Mouse (Mus musculus) embryonic facial prominence, embryonic 12.5 days (tissue): ENCODE measurements around the gene Angptl2. TPM values are rescaled to one million over a fixed set of nuclear protein-coding genes. Genes with fewer than 3 reads are reported as not detected.

Source experiments
- ATAC-seq: fragments of 200-750 bp; cut with Nextera tagmentation; 2 replicates; pipeline ENCODE4 v1.8.0; 2017; ENCODE audit not compliant: insufficient number of reproducible peaks, insufficient read depth, low FRiP score, low TSS enrichment
- H3K27ac ChIP-seq: fragments of 300-500 bp; sonication (generic); 2 replicates; pipeline ENCODE4 v1.5.1; 2016; ENCODE audit warnings: mild to moderate bottlenecking
- H3K27me3 ChIP-seq: fragments of 300-500 bp; sonication (generic); 2 replicates; pipeline ENCODE4 v1.6.1; 2016; ENCODE audit warnings: mild to moderate bottlenecking, moderate library complexity
- H3K36me3 ChIP-seq: fragments of 300-500 bp; sonication (generic); 2 replicates; pipeline ENCODE4 v1.6.1; 2016; ENCODE audit warnings: mild to moderate bottlenecking
- H3K4me1 ChIP-seq: fragments of 300-500 bp; sonication (generic); 2 replicates; pipeline ENCODE4 v1.6.1; 2016
- H3K4me2 ChIP-seq: fragments of 300-500 bp; sonication (generic); replicated peaks from 2 replicates; pipeline ENCODE4 v1.6.1; 2016; ENCODE audit warnings: mild to moderate bottlenecking, moderate library complexity
- H3K4me3 ChIP-seq: fragments of 300-500 bp; sonication (generic); 2 replicates; pipeline ENCODE4 v1.5.1; 2016; ENCODE audit warnings: mild to moderate bottlenecking
- H3K9ac ChIP-seq: fragments of 300-500 bp; sonication (generic); 2 replicates; pipeline ENCODE4 v1.6.1; 2016; ENCODE audit warnings: mild to moderate bottlenecking, moderate library complexity
- H3K9me3 ChIP-seq: fragments of 300-500 bp; sonication (generic); 2 replicates; pipeline ENCODE4 v1.6.1; 2016; ENCODE audit warnings: mild to moderate bottlenecking, moderate library complexity
- WGBS: fragments of 180-500 bp; shearing (Covaris S2); methylation state at CpG from one replicate; pipeline ENCODE4 v1.1.7; 2016; 5-methylcytosine and 5-hydroxymethylcytosine counted together
- polyA plus RNA-seq: library from polyadenylated mRNA; unstranded; fragments of >200 nt; fragmentation: Nextera tagmentation; extraction: Ambion mirVana; gene quantifications from 2 replicates; pipeline ENCODE4 v1.2.1, GENCODE M21; 2016

Angptl2 gene
- polyA plus RNA-seq, 1 experiment from 2014 or later: 43.9 TPM

GRCm38 (mm10) chr2:33279758-33280157 is 63.9 kb downstream of the Angptl2 start:
- Histone ChIP-seq H3K4me2 (no peak overlapping the region), H3K36me3 (no peaks in the 10 kb centered on the region), H3K4me1 (peaks cover 1% of the 10 kb centered on the region; the same call in 1 of the 2 replicates), H3K4me3 (no peak overlapping the region), H3K9me3 (no peaks in the 10 kb centered on the region), H3K27me3 (no peaks in the 10 kb centered on the region), H3K27ac (no peak overlapping the region), H3K9ac (no peak overlapping the region)
- WGBS: 82% methylated on average over 10 of the region's 10 CpGs
- ATAC-seq: no peak

- no peak overlapping the region for H3K4me3 ChIP-seq
- H3K9me3 ChIP-seq: no peaks in the 10 kb centered on the region
- WGBS: 75% methylated on average over 2 of the region's 2 CpGs
- no peaks in the 10 kb centered on the region for H3K4me1 ChIP-seq
- H3K9ac ChIP-seq: no peak overlapping the region
- ATAC-seq: no peak
- no peak overlapping the region for H3K27ac ChIP-seq
- no peak overlapping the region for H3K4me2 ChIP-seq
- H3K27me3 ChIP-seq: no peaks in the 10 kb centered on the region
- H3K36me3 ChIP-seq: no peaks in the 10 kb centered on the region
These were observed 64.7 kb downstream of the Angptl2 start for GRCm38 (mm10) chr2:33280525-33280924.

- Histone ChIP-seq H3K27ac (no peak overlapping the region), H3K27me3 (no peaks in the 10 kb centered on the region), H3K9me3 (no peaks in the 10 kb centered on the region), H3K9ac (no peak overlapping the region), H3K4me2 (no peak overlapping the region), H3K36me3 (no peaks in the 10 kb centered on the region), H3K4me1 (no peaks in the 10 kb centered on the region), H3K4me3 (no peak overlapping the region)
- 88% methylated on average over 5 of the region's 5 CpGs for WGBS
- ATAC-seq: no peak
These were observed 65.9 kb downstream of the Angptl2 start for GRCm38 (mm10) chr2:33281807-33282206.

GRCm38 (mm10) chr2:33282877-33283276 is 67.0 kb downstream of the Angptl2 start:
- Histone ChIP-seq H3K4me3 (no peak overlapping the region), H3K36me3 (no peaks in the 10 kb centered on the region), H3K4me1 (no peaks in the 10 kb centered on the region), H3K9ac (no peak overlapping the region), H3K4me2 (no peak overlapping the region), H3K27me3 (no peaks in the 10 kb centered on the region), H3K27ac (no peak overlapping the region), H3K9me3 (no peaks in the 10 kb centered on the region)
- 65% methylated on average over 4 of the region's 4 CpGs for WGBS
- ATAC-seq: no peak

- H3K27ac ChIP-seq: no peak overlapping the region
- H3K4me1 ChIP-seq: no peaks in the 10 kb centered on the region
- H3K9ac ChIP-seq: no peak overlapping the region
- H3K9me3 ChIP-seq: no peaks in the 10 kb centered on the region
- no peak overlapping the region for H3K4me2 ChIP-seq
- WGBS: 56% methylated on average over 2 of the region's 2 CpGs
- no peaks in the 10 kb centered on the region for H3K27me3 ChIP-seq
- no peaks in the 10 kb centered on the region for H3K36me3 ChIP-seq
- ATAC-seq: no peak
- H3K4me3 ChIP-seq: no peak overlapping the region
These were observed 67.8 kb downstream of the Angptl2 start for GRCm38 (mm10) chr2:33283674-33284073.

- H3K27me3 ChIP-seq: no peaks in the 10 kb centered on the region
- H3K4me1 ChIP-seq: no peaks in the 10 kb centered on the region
- 86% methylated on average over 5 of the region's 5 CpGs for WGBS
- H3K27ac ChIP-seq: no peak overlapping the region
- H3K4me2 ChIP-seq: no peak overlapping the region
- no peak overlapping the region for H3K4me3 ChIP-seq
- H3K9me3 ChIP-seq: no peaks in the 10 kb centered on the region
- no peaks in the 10 kb centered on the region for H3K36me3 ChIP-seq
- no peak overlapping the region for H3K9ac ChIP-seq
- no peak for ATAC-seq
These were observed 73.0 kb downstream of the Angptl2 start for GRCm38 (mm10) chr2:33288837-33289236.

- no peaks in the 10 kb centered on the region for H3K9me3 ChIP-seq
- no peaks in the 10 kb centered on the region for H3K36me3 ChIP-seq
- H3K4me1 ChIP-seq: no peaks in the 10 kb centered on the region
- no peaks in the 10 kb centered on the region for H3K27me3 ChIP-seq
- H3K4me2 ChIP-seq: no peak overlapping the region
- ATAC-seq: no peak
- no peak overlapping the region for H3K9ac ChIP-seq
- WGBS: 91% methylated on average over 8 of the region's 8 CpGs
- H3K4me3 ChIP-seq: no peak overlapping the region
- no peak overlapping the region for H3K27ac ChIP-seq
These were observed 74.6 kb downstream of the Angptl2 start for GRCm38 (mm10) chr2:33290491-33290890.

- ATAC-seq: no peak
- no peak overlapping the region for H3K9ac ChIP-seq
- H3K4me1 ChIP-seq: no peaks in the 10 kb centered on the region
- no peaks in the 10 kb centered on the region for H3K36me3 ChIP-seq
- H3K27me3 ChIP-seq: no peaks in the 10 kb centered on the region
- no peak overlapping the region for H3K4me2 ChIP-seq
- H3K27ac ChIP-seq: no peak overlapping the region
- WGBS: 82% methylated on average over 2 of the region's 2 CpGs
- H3K9me3 ChIP-seq: no peaks in the 10 kb centered on the region
- H3K4me3 ChIP-seq: no peak overlapping the region
These were observed 76.2 kb downstream of the Angptl2 start for GRCm38 (mm10) chr2:33292057-33292456.

- no peak for ATAC-seq
These were observed 79.2 kb downstream of the Angptl2 start for GRCm38 (mm10) chr2:33295115-33295514.

More at GRCm38 (mm10) chr2:33295115-33295514, 79.2 kb downstream of the Angptl2 start:
- Histone ChIP-seq H3K36me3 (no peaks in the 10 kb centered on the region), H3K9me3 (no peaks in the 10 kb centered on the region), H3K27me3 (no peaks in the 10 kb centered on the region), H3K27ac (no peak overlapping the region), H3K4me2 (no peak overlapping the region), H3K9ac (no peak overlapping the region), H3K4me1 (peaks cover 3% of the 10 kb centered on the region), H3K4me3 (no peak overlapping the region)
- WGBS: 84% methylated on average over 5 of the region's 5 CpGs

Other genes with a start within 250 kb of the Angptl2 start
- gene Slc2a8, start 234.0 kb upstream of the Angptl2 start, polyA plus RNA-seq: 24.3 and 25.5 TPM in 2 replicates
- 12.3 and 14.3 TPM in 2 replicates for gene Garnl3, start 84.4 kb upstream of the Angptl2 start, polyA plus RNA-seq
- 4.8 and 6.8 TPM in 2 replicates for gene Ralgps1, start 155.4 kb downstream of the Angptl2 start, polyA plus RNA-seq
- gene Zbtb34, start 215.3 kb downstream of the Angptl2 start, polyA plus RNA-seq: 9.4 and 9.6 TPM in 2 replicates